Mouse (Mus musculus) olfactory bulb, adult 2 months (tissue): ENCODE measurements around the gene Ulk3. TPM values are rescaled to one million over a fixed set of nuclear protein-coding genes. Genes with fewer than 3 reads are reported as not detected.

ENCODE experiments used
- H3K27ac ChIP-seq: fragments of 200-500 bp; 2 replicates; pipeline ENCODE4 v1.5.1; 2012; ENCODE audit warnings: low read depth, low read length; ENCODE audit not compliant: insufficient read depth
- H3K4me1 ChIP-seq: fragments of 200-500 bp; 2 replicates; pipeline ENCODE4 v1.6.1; 2012; ENCODE audit warnings: low read length; ENCODE audit not compliant: control insufficient read depth, insufficient read depth
- H3K4me3 ChIP-seq: fragments of 200-500 bp; 2 replicates; pipeline ENCODE4 v1.5.1; 2012; ENCODE audit warnings: mild to moderate bottlenecking, low read depth, low read length, moderate library complexity; ENCODE audit not compliant: insufficient read depth
- CTCF ChIP-seq: fragments of 200-500 bp; IDR thresholded peaks from 2 replicates; pipeline ENCODE4 v1.5.1; 2012; ENCODE audit warnings: low read depth, mild to moderate bottlenecking, low read length, moderate library complexity; ENCODE audit not compliant: insufficient read depth
- POLR2A ChIP-seq: fragments of 200-500 bp; IDR thresholded peaks from 2 replicates; pipeline ENCODE4 v1.6.1; 2012; ENCODE audit warnings: mild to moderate bottlenecking, low read depth, low read length, moderate library complexity; ENCODE audit not compliant: insufficient read depth
- WGBS: fragments of 180-500 bp; shearing (Covaris S2); methylation state at CpG from one replicate; pipeline ENCODE4 v1.1.7; 2018; 5-methylcytosine and 5-hydroxymethylcytosine counted together
- polyA plus RNA-seq: library from polyadenylated mRNA; stranded (reverse); fragments of >200 nt; gene quantifications from 2 replicates; pipeline ENCODE4 v1.2.4, GENCODE M21; 2012; ENCODE audit warnings: low replicate concordance; ENCODE audit not compliant: missing spikeins, insufficient read depth, insufficient read length

The Ulk3 gene
- polyA plus RNA-seq = not detected in 2 replicates

- under 1% methylated on average over 58 of the region's 58 CpGs for WGBS
- H3K4me1 ChIP-seq = peaks cover 7% of the 10 kb centered on the region
- TF ChIP-seq CTCF = no peak
- peak; percentile 29; the same call in 1 of the 2 replicates for TF ChIP-seq POLR2A
- H3K4me3 ChIP-seq = peak within 1 kb of the TSS; percentile 86
- peak within 1 kb of the TSS; percentile 14; the same call in 1 of the 2 replicates for H3K27ac ChIP-seq
Measured at GRCm38 (mm10) chr9:57589224-57590126, at the start of gene Ulk3. Gene Ulk3, plus strand, starts transcription at chr9:57589452.

- no peak overlapping the region for H3K4me3 ChIP-seq
- 90% methylated on average over 2 of the region's 2 CpGs for WGBS
- no peak for TF ChIP-seq POLR2A
- no peak for TF ChIP-seq CTCF
- H3K27ac ChIP-seq = no peak overlapping the region
- peaks cover 14% of the 10 kb centered on the region for H3K4me1 ChIP-seq
Measured at GRCm38 (mm10) chr9:57539550-57539949, 49.7 kb upstream of the Ulk3 start.

GRCm38 (mm10) chr9:57541312-57541711, 47.9 kb upstream of the Ulk3 start:
- H3K4me1 ChIP-seq = peaks cover 14% of the 10 kb centered on the region
- H3K4me3 ChIP-seq = no peak overlapping the region
- TF ChIP-seq CTCF (no peak), POLR2A (no peak)
- no peak overlapping the region for H3K27ac ChIP-seq
- 0% methylated on average over 1 of the region's 1 CpGs for WGBS

- WGBS = 55% methylated on average over 3 of the region's 3 CpGs
- H3K27ac ChIP-seq = no peak overlapping the region
- peaks cover 15% of the 10 kb centered on the region; the same call in 1 of the 2 replicates for H3K4me1 ChIP-seq
- TF ChIP-seq CTCF (no peak), POLR2A (no peak)
- no peak overlapping the region for H3K4me3 ChIP-seq
Measured at GRCm38 (mm10) chr9:57543951-57544350, 45.3 kb upstream of the Ulk3 start.

- no peak overlapping the region for H3K27ac ChIP-seq
- no peak for TF ChIP-seq CTCF
- TF ChIP-seq POLR2A = no peak
- WGBS = 52% methylated on average over 5 of the region's 5 CpGs
- peaks cover 17% of the 10 kb centered on the region; the same call in 1 of the 2 replicates for H3K4me1 ChIP-seq
- H3K4me3 ChIP-seq = no peak overlapping the region
Measured at GRCm38 (mm10) chr9:57547287-57547686, 42.0 kb upstream of the Ulk3 start.

DNA sequence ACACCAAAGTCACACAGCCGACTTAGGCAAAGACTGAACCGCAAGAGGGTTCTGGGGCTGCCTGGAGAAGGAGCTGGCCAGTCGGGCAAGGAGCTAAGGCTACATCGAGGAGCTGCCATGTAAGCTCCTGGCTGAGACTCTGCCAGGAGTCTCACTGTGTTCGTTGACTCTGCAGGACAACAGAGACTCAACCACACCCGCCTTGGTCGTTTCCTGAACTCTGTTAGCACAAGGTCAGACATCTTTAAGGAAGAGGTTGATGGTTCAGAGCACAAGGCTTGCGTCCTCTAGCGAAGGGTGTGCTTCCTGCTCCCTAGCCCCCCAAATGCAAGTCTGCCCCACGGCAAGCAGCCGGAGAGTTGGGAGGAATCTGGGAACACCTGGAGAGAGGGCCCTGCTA, 41.4 kb upstream of the Ulk3 start:
- 85% methylated on average over 11 of the region's 11 CpGs for WGBS
- TF ChIP-seq POLR2A = no peak
- TF ChIP-seq CTCF = no peak
- Histone ChIP-seq H3K4me1 (peaks cover 17% of the 10 kb centered on the region; the same call in 1 of the 2 replicates), H3K27ac (no peak overlapping the region), H3K4me3 (no peak overlapping the region)

- no peak for TF ChIP-seq CTCF
- no peak for TF ChIP-seq POLR2A
- Histone ChIP-seq H3K4me1 (peaks cover 19% of the 10 kb centered on the region; the same call in 1 of the 2 replicates), H3K4me3 (no peak overlapping the region), H3K27ac (no peak overlapping the region; the same call in 1 of the 2 replicates)
- 41% methylated on average over 4 of the region's 4 CpGs for WGBS
Measured at GRCm38 (mm10) chr9:57549186-57549585, 40.1 kb upstream of the Ulk3 start.

GRCm38 (mm10) chr9:57550126-57550862, 39.0 kb upstream of the Ulk3 start:
- Histone ChIP-seq H3K4me1 (peaks cover 19% of the 10 kb centered on the region; the same call in 1 of the 2 replicates), H3K27ac (no peak overlapping the region), H3K4me3 (no peak overlapping the region)
- 85% methylated on average over 11 of the region's 11 CpGs for WGBS
- TF ChIP-seq POLR2A (no peak), CTCF (no peak)
